Mouse (Mus musculus) embryonic facial prominence, embryonic 10.5 days (tissue): ENCODE measurements around the gene Aggf1. TPM values are rescaled to one million over a fixed set of nuclear protein-coding genes. Genes with fewer than 3 reads are reported as not detected.

Source experiments
- DNase-seq: peaks from one replicate; pipeline ENCODE4 v3.0.0-alpha.2; 2017; ENCODE audit warnings: low spot score
- H3K27ac ChIP-seq: fragments of 300-500 bp; sonication (generic); replicated peaks from 2 replicates; pipeline ENCODE4 v1.5.1; 2016; ENCODE audit warnings: mild to moderate bottlenecking
- H3K27me3 ChIP-seq: fragments of 300-500 bp; sonication (generic); replicated peaks from 2 replicates; pipeline ENCODE4 v1.6.1; 2016; ENCODE audit warnings: low read depth, mild to moderate bottlenecking; ENCODE audit not compliant: poor library complexity, severe bottlenecking
- H3K36me3 ChIP-seq: fragments of 300-500 bp; sonication (generic); replicated peaks from 2 replicates; pipeline ENCODE4 v1.6.1; 2016; ENCODE audit warnings: mild to moderate bottlenecking, moderate library complexity
- H3K4me1 ChIP-seq: fragments of 300-500 bp; sonication (generic); 2 replicates; pipeline ENCODE4 v1.6.1; 2016
- H3K4me3 ChIP-seq: fragments of 300-500 bp; sonication (generic); 2 replicates; pipeline ENCODE4 v1.5.1; 2016; ENCODE audit warnings: mild to moderate bottlenecking, moderate library complexity
- H3K9me3 ChIP-seq: fragments of 300-500 bp; sonication (generic); 2 replicates; pipeline ENCODE4 v1.6.1; 2016; ENCODE audit warnings: mild to moderate bottlenecking
- WGBS: fragments of 180-500 bp; shearing (Covaris S2); methylation state at CpG from one replicate; pipeline ENCODE4 v1.1.7; 2016; 5-methylcytosine and 5-hydroxymethylcytosine counted together
- polyA plus RNA-seq: library from polyadenylated mRNA; unstranded; fragments of >200 nt; fragmentation: Nextera tagmentation; extraction: Ambion mirVana; gene quantifications from 2 replicates; pipeline ENCODE4 v1.2.1, GENCODE M21; 2016

The Aggf1 gene
- polyA plus RNA-seq, 1 experiment from 2014 or later, result 38.0 TPM

GRCm38 (mm10) chr13:95375554-95375914, 382 bp upstream of the Aggf1 start:
- Histone ChIP-seq H3K9me3 (no peaks in the 10 kb centered on the region), H3K4me3 (peak overlapping the region; percentile 98), H3K27me3 (no peaks in the 10 kb centered on the region), H3K36me3 (peaks cover 7% of the 10 kb centered on the region), H3K27ac (peak overlapping the region; percentile 88), H3K4me1 (peaks cover 15% of the 10 kb centered on the region)
- 29% methylated on average over 6 of the region's 6 CpGs for WGBS
- DNase-seq, result no peak

DNA sequence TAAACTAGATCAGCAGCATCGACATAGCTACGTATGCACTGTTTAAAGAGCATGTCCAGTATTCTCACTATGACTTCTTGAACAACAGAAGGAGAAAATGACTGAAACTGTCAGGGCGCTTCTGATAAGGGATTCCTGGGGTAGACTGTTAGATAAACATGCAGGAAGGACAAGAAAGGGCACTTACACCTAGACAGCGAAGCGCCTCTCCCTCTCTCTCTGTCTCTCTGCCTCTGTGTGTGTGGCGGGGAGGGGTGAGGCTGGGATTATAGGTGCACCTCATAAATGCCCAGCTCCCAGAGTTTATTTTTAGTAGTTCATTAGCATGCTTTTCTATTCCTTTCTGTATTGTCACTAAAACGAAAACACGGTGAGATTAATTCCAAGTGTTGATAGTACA, 8.8 kb downstream of the Aggf1 start:
- Histone ChIP-seq H3K36me3 (peaks cover 96% of the 10 kb centered on the region), H3K9me3 (no peaks in the 10 kb centered on the region), H3K4me1 (no peaks in the 10 kb centered on the region), H3K27ac (no peak overlapping the region), H3K27me3 (no peaks in the 10 kb centered on the region), H3K4me3 (no peak overlapping the region)
- WGBS, result 95% methylated on average over 8 of the region's 8 CpGs
- DNase-seq, result no peak

GRCm38 (mm10) chr13:95363440-95363839, 11.7 kb downstream of the Aggf1 start:
- Histone ChIP-seq H3K4me1 (no peaks in the 10 kb centered on the region), H3K27ac (no peak overlapping the region), H3K36me3 (peaks cover 96% of the 10 kb centered on the region), H3K9me3 (no peaks in the 10 kb centered on the region), H3K27me3 (no peaks in the 10 kb centered on the region), H3K4me3 (no peak overlapping the region)
- no peak for DNase-seq
- WGBS, result 88% methylated on average over 4 of the region's 4 CpGs

DNA sequence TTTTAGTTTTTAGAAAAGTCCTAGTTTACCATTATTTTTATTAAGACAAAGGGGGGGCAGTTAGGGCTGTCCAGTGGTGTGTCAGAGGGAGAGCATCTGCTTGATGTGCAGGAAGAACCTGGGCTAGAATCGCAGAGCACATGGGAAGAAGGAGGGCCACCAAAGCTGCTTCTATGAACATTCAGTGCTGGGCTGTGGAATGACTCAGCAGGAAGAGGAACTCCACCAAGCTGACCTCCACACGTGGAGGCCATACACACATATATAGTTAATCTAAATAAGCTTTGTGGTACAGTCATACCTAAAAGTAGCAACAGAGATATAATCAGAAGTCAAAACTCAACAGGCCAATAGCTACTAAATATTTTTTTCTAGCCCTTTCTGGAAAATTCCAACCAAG, 16.9 kb downstream of the Aggf1 start:
- Histone ChIP-seq H3K27ac (no peak overlapping the region), H3K9me3 (no peaks in the 10 kb centered on the region), H3K27me3 (no peaks in the 10 kb centered on the region), H3K4me3 (no peak overlapping the region), H3K4me1 (no peaks in the 10 kb centered on the region), H3K36me3 (peaks cover 99% of the 10 kb centered on the region)
- DNase-seq, result no peak
- 90% methylated on average over 2 of the region's 2 CpGs for WGBS

- WGBS, result 93% methylated on average over 3 of the region's 3 CpGs
- no peak overlapping the region for H3K27ac ChIP-seq
- peaks cover 55% of the 10 kb centered on the region for H3K36me3 ChIP-seq
- H3K4me1 ChIP-seq, result no peaks in the 10 kb centered on the region
- DNase-seq, result no peak
- H3K27me3 ChIP-seq, result no peaks in the 10 kb centered on the region
- H3K9me3 ChIP-seq, result 0 out of 2 replicates have a peak, but pooled peaks cover 2% of the 10 kb centered on the region
- no peak overlapping the region for H3K4me3 ChIP-seq
These were observed 26.7 kb downstream of the Aggf1 start for GRCm38 (mm10) chr13:95348476-95348875.

DNA sequence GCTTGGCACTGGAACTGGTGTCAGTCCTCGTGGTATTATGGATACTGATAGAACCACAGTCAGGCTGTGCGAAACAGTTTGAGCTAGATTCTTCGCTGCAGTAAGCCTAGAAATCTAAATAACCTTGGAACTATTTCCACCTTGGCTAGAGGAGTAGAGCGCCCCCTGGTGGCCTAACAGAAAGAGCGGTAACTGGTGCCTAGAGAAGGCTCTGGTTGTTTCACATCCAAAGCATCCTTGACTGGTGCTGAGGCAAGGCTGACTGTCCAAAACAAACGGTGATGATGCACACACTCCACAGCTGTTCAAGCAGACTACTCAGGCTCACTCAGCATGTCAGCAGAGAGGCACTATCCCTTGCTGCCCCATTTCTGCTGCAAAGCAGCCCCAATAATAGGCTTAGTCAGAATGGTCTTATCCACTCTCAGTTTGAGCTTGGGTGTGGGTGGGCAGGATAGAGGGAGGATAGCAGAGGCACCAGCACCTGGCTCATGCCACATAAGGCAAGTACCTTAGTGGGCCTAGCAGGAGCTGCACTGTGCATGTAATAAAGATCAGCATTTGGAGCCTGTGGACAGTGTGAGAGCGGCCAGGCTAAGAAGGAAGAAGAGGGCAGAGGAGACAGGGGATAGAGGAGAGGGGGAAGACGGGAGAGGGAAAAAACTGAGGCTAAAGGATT, 28.0 kb downstream of the Aggf1 start:
- peaks cover 41% of the 10 kb centered on the region for H3K36me3 ChIP-seq
- H3K27ac ChIP-seq, result no peak overlapping the region
- 0 out of 2 replicates have a peak, but pooled peaks cover 2% of the 10 kb centered on the region for H3K9me3 ChIP-seq
- 38% methylated on average over 8 of the region's 8 CpGs for WGBS
- peak; percentile 86 for DNase-seq
- no peak overlapping the region for H3K4me3 ChIP-seq
- H3K4me1 ChIP-seq, result no peaks in the 10 kb centered on the region
- no peaks in the 10 kb centered on the region for H3K27me3 ChIP-seq

DNA sequence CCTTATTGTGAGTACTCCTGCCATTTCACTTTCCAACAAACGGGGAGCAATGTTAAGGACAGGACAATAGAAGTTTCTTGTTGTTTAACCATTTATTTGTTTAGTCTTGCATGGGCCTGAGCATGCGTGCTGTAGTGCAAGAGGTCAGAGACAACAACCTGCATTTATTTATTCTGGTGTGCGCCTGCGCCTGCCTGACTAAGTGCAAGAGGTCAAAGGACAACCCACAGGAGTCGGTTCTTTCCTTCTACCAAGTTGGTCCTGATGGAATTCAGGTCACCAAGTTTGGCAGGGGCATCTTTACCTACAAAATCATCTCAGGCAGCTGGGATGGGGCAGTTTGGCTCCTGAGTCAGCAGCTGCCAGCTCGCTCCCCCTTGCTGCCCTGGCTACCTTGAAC, 29.3 kb downstream of the Aggf1 start:
- Histone ChIP-seq H3K9me3 (0 out of 2 replicates have a peak, but pooled peaks cover 2% of the 10 kb centered on the region), H3K27ac (no peak overlapping the region), H3K27me3 (no peaks in the 10 kb centered on the region), H3K36me3 (peaks cover 32% of the 10 kb centered on the region), H3K4me1 (no peaks in the 10 kb centered on the region), H3K4me3 (no peak overlapping the region)
- DNase-seq, result no peak
- WGBS, result 67% methylated on average over 6 of the region's 6 CpGs

DNA sequence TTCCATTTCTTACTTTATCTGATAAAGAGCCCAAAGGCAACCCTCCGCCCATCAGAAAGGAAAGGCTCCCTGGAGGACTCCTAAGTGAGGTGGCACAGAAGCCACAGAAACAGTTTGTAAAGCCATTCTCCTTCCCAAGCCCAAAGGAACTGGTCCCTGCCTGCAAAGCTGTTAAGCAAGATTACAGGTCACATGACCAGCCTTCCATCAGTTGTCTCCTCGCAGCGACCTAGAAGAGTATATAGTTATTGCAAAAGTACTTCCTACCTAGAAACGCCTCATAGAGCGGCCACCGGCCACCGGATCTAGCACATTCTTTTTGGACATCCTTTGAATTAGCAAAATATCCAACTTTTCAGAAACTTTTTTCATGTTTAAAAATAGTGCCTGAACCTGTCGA, 31.7 kb downstream of the Aggf1 start:
- no peak overlapping the region for H3K4me3 ChIP-seq
- H3K4me1 ChIP-seq, result no peaks in the 10 kb centered on the region
- no peak overlapping the region for H3K27ac ChIP-seq
- H3K27me3 ChIP-seq, result no peaks in the 10 kb centered on the region
- DNase-seq, result no peak
- WGBS, result 93% methylated on average over 8 of the region's 8 CpGs
- no peaks in the 10 kb centered on the region for H3K9me3 ChIP-seq
- H3K36me3 ChIP-seq, result peaks cover 25% of the 10 kb centered on the region

- Histone ChIP-seq H3K36me3 (peaks cover 77% of the 10 kb centered on the region), H3K4me3 (no peak overlapping the region), H3K4me1 (peaks cover 14% of the 10 kb centered on the region), H3K9me3 (0 out of 2 replicates have a peak, but pooled peaks cover 2% of the 10 kb centered on the region), H3K27ac (no peak overlapping the region; the same call in 1 of the 2 replicates), H3K27me3 (no peaks in the 10 kb centered on the region)
- DNase-seq, result peak; percentile 29
- WGBS, result 60% methylated on average over 40 of the region's 40 CpGs
These were observed 39.0 kb downstream of the Aggf1 start for GRCm38 (mm10) chr13:95336122-95336677.

- H3K36me3 ChIP-seq, result peaks cover 68% of the 10 kb centered on the region
- no peak overlapping the region for H3K27ac ChIP-seq
- WGBS, result 75% methylated on average over 11 of the region's 11 CpGs
- no peak for DNase-seq
- 0 out of 2 replicates have a peak, but pooled peaks cover 2% of the 10 kb centered on the region for H3K9me3 ChIP-seq
- no peaks in the 10 kb centered on the region for H3K27me3 ChIP-seq
- H3K4me3 ChIP-seq, result no peak overlapping the region
- H3K4me1 ChIP-seq, result peaks cover 32% of the 10 kb centered on the region
These were observed 42.9 kb downstream of the Aggf1 start for GRCm38 (mm10) chr13:95332086-95332899.

- H3K27me3 ChIP-seq, result no peaks in the 10 kb centered on the region
- H3K36me3 ChIP-seq, result peaks cover 52% of the 10 kb centered on the region
- no peak overlapping the region for H3K4me3 ChIP-seq
- H3K4me1 ChIP-seq, result peaks cover 40% of the 10 kb centered on the region
- 57% methylated on average over 11 of the region's 11 CpGs for WGBS
- no peak for DNase-seq
- 0 out of 2 replicates have a peak, but pooled peaks cover 2% of the 10 kb centered on the region for H3K9me3 ChIP-seq
- H3K27ac ChIP-seq, result no peak overlapping the region
These were observed 44.6 kb downstream of the Aggf1 start for GRCm38 (mm10) chr13:95330507-95330906.

DNA sequence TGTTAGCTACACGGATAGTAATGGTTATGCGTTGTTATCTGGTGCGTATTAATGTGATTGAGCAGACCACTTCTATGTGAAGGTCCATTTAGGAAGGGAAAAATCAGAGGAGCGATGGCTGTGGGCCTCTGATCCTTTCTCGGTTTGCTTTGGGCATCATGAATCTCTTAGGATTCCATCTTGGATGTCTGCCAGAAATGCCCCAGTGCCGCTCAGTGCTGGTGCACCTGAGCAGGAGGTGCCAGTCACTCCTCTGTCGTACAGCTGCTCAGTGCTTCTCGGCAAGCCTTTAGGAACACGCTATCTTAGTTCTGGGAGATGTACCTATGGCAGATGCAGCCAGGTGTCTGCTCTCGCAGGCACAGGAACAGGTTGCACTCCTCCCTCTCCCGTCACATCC, 46.4 kb downstream of the Aggf1 start:
- Histone ChIP-seq H3K27ac (no peak overlapping the region), H3K4me3 (no peak overlapping the region), H3K9me3 (no peaks in the 10 kb centered on the region), H3K4me1 (peaks cover 42% of the 10 kb centered on the region), H3K36me3 (peaks cover 36% of the 10 kb centered on the region; the same call in 1 of the 2 replicates), H3K27me3 (no peaks in the 10 kb centered on the region)
- no peak for DNase-seq
- WGBS, result 94% methylated on average over 11 of the region's 11 CpGs
